Mouse (Mus musculus) heart, postnatal 0 days (tissue): ENCODE measurements around the gene Grem2. TPM values are rescaled to one million over a fixed set of nuclear protein-coding genes. Genes with fewer than 3 reads are reported as not detected.

Source experiments
- ATAC-seq: fragments of 200-750 bp; cut with Nextera tagmentation; 2 replicates; pipeline ENCODE4 v1.8.0; 2017; ENCODE audit warnings: low read depth, moderate number of reproducible peaks, moderate library complexity; ENCODE audit not compliant: insufficient read depth
- DNase-seq: peaks from one replicate; pipeline ENCODE4 v3.0.0-alpha.2; 2016; ENCODE audit warnings: low spot score
- H3K27ac ChIP-seq: fragments of 300-500 bp; sonication (generic); 2 replicates; pipeline ENCODE4 v1.5.1; 2014; ENCODE audit warnings: low read depth, mild to moderate bottlenecking
- H3K27me3 ChIP-seq: fragments of 300-500 bp; sonication (generic); 2 replicates; pipeline ENCODE4 v1.6.1; 2014; ENCODE audit warnings: low read length, mixed read lengths; ENCODE audit not compliant: control insufficient read depth, insufficient read depth
- H3K36me3 ChIP-seq: fragments of 300-500 bp; sonication (generic); replicated peaks from 2 replicates; pipeline ENCODE4 v1.6.1; 2014; ENCODE audit warnings: low read length, mixed read lengths; ENCODE audit not compliant: control insufficient read depth, insufficient read depth
- H3K4me1 ChIP-seq: fragments of 300-500 bp; sonication (generic); 2 replicates; pipeline ENCODE4 v1.6.1; 2014; ENCODE audit warnings: antibody characterized with exemption; ENCODE audit not compliant: control insufficient read depth, insufficient read depth
- H3K4me2 ChIP-seq: fragments of 300-500 bp; sonication (generic); 2 replicates; pipeline ENCODE4 v1.6.1; 2014; ENCODE audit warnings: low read depth, mild to moderate bottlenecking, low read length, moderate library complexity
- H3K4me3 ChIP-seq: fragments of 300-500 bp; sonication (generic); 2 replicates; pipeline ENCODE4 v1.5.1; 2014; ENCODE audit warnings: low read depth, low read length
- H3K9ac ChIP-seq: fragments of 300-500 bp; sonication (generic); replicated peaks from 2 replicates; pipeline ENCODE4 v1.6.1; 2014; ENCODE audit warnings: low read depth, low read length, mixed read lengths
- H3K9me3 ChIP-seq: fragments of 300-500 bp; sonication (generic); replicated peaks from 2 replicates; pipeline ENCODE4 v1.6.1; 2016; ENCODE audit warnings: low read length; ENCODE audit not compliant: control insufficient read depth
- CTCF ChIP-seq: IDR thresholded peaks from 2 replicates; pipeline ENCODE4 v1.5.1; 2016; ENCODE audit warnings: antibody characterized with exemption, control low read depth, low read depth
- EP300 ChIP-seq: IDR thresholded peaks from 2 replicates; pipeline ENCODE4 v1.6.1; 2016; ENCODE audit warnings: antibody characterized with exemption, low read depth
- WGBS: fragments of 180-500 bp; shearing (Covaris S2); extraction: QIAGEN DNeasy Blood & Tissue Kit; methylation state at CpG from one replicate; pipeline ENCODE4 v1.1.7; 2014; 5-methylcytosine and 5-hydroxymethylcytosine counted together
- polyA plus RNA-seq: library from polyadenylated mRNA; unstranded; fragments of >200 nt; fragmentation: Nextera tagmentation; extraction: Ambion mirVana; gene quantifications from 2 replicates; pipeline ENCODE4 v1.2.1, GENCODE M21; 2015
- total RNA-seq: library from RNA; depleted of rRNA; stranded (reverse); fragments of >200 nt; gene quantifications from 2 replicates; pipeline ENCODE4 v1.2.3, GENCODE M21; 2014; ENCODE audit warnings: low replicate concordance

Gene Grem2
- total and polyA plus RNA-seq, 2 experiments from 2014 or later, result 0.08 TPM; not detected in 1

- 55% methylated on average over 14 of the region's 14 CpGs for WGBS
Measured at GRCm38 (mm10) chr1:174888684-174889405, 32.8 kb downstream of the Grem2 start.

GRCm38 (mm10) chr1:174888073-174888472 is 33.5 kb downstream of the Grem2 start:
- WGBS, result 92% methylated on average over 1 of the region's 1 CpGs
- no peak overlapping the region for H3K4me2 ChIP-seq
- H3K27ac ChIP-seq, result no peak overlapping the region
- no peak for TF ChIP-seq CTCF
- TF ChIP-seq EP300, result no peak
- no peaks in the 10 kb centered on the region for H3K4me1 ChIP-seq
- ATAC-seq, result no peak
- no peak overlapping the region for H3K4me3 ChIP-seq
- H3K9ac ChIP-seq, result no peak overlapping the region
- DNase-seq, result no peak
- H3K27me3 ChIP-seq, result no peaks in the 10 kb centered on the region
- no peaks in the 10 kb centered on the region for H3K36me3 ChIP-seq
- H3K9me3 ChIP-seq, result no peaks in the 10 kb centered on the region

More at GRCm38 (mm10) chr1:174888684-174889405, 32.8 kb downstream of the Grem2 start:
- DNase-seq (no peak), ATAC-seq (no peak)
- no peak overlapping the region for H3K27ac ChIP-seq
- H3K9ac ChIP-seq, result no peak overlapping the region
- no peak overlapping the region for H3K4me3 ChIP-seq
- H3K9me3 ChIP-seq, result no peaks in the 10 kb centered on the region
- no peaks in the 10 kb centered on the region for H3K4me1 ChIP-seq
- H3K27me3 ChIP-seq, result no peaks in the 10 kb centered on the region
- H3K36me3 ChIP-seq, result no peaks in the 10 kb centered on the region
- H3K4me2 ChIP-seq, result no peak overlapping the region
- TF ChIP-seq CTCF (no peak), EP300 (no peak)

GRCm38 (mm10) chr1:174882496-174882895 is 39.1 kb downstream of the Grem2 start:
- H3K9me3 ChIP-seq, result no peaks in the 10 kb centered on the region
- 84% methylated on average over 1 of the region's 1 CpGs for WGBS
- H3K27me3 ChIP-seq, result no peaks in the 10 kb centered on the region
- H3K9ac ChIP-seq, result no peak overlapping the region
- no peaks in the 10 kb centered on the region for H3K4me1 ChIP-seq
- H3K4me3 ChIP-seq, result no peak overlapping the region
- TF ChIP-seq CTCF, result no peak
- TF ChIP-seq EP300, result no peak
- ATAC-seq (no peak), DNase-seq (no peak)
- no peak overlapping the region for H3K27ac ChIP-seq
- no peak overlapping the region for H3K4me2 ChIP-seq
- no peaks in the 10 kb centered on the region for H3K36me3 ChIP-seq

GRCm38 (mm10) chr1:174875173-174875572 is 46.4 kb downstream of the Grem2 start:
- Histone ChIP-seq H3K4me3 (no peak overlapping the region), H3K4me1 (no peaks in the 10 kb centered on the region), H3K9me3 (no peaks in the 10 kb centered on the region), H3K27ac (no peak overlapping the region), H3K9ac (no peak overlapping the region), H3K27me3 (no peaks in the 10 kb centered on the region), H3K4me2 (no peak overlapping the region), H3K36me3 (no peaks in the 10 kb centered on the region)
- TF ChIP-seq CTCF, result no peak
- WGBS, result 76% methylated on average over 4 of the region's 4 CpGs
- DNase-seq, result no peak
- ATAC-seq, result no peak

GRCm38 (mm10) chr1:174860407-174861118 is 61.1 kb downstream of the Grem2 start:
- H3K4me3 ChIP-seq, result no peak overlapping the region
- no peak for TF ChIP-seq CTCF
- no peak for TF ChIP-seq EP300
- H3K4me1 ChIP-seq, result no peaks in the 10 kb centered on the region
- no peaks in the 10 kb centered on the region for H3K27me3 ChIP-seq
- no peak overlapping the region for H3K9ac ChIP-seq
- H3K36me3 ChIP-seq, result no peaks in the 10 kb centered on the region
- no peak overlapping the region for H3K27ac ChIP-seq
- DNase-seq, result no peak
- no peak for ATAC-seq
- WGBS, result 70% methylated on average over 10 of the region's 10 CpGs
- H3K9me3 ChIP-seq, result no peaks in the 10 kb centered on the region
- no peak overlapping the region for H3K4me2 ChIP-seq
